Mouse (Mus musculus) spleen, adult 2 months (tissue): ENCODE data around the gene Fibp.
A peak's percentile ranks its signal among the peaks of the same experiment; 100 is the strongest.

Experiments used
- CTCF ChIP-seq: fragments of 200-500 bp; IDR thresholded peaks from 2 replicates; pipeline ENCODE4 v1.5.1; 2011; ENCODE audit warnings: mild to moderate bottlenecking, inconsistent platforms; ENCODE audit not compliant: insufficient read depth, insufficient read length, insufficient replicate concordance; ENCODE audit errors: extremely low read depth
- POLR2A ChIP-seq: fragments of 200-500 bp; IDR thresholded peaks from 2 replicates; pipeline ENCODE4 v1.6.1; 2011; ENCODE audit warnings: low read depth, low read length, inconsistent platforms

DNA sequence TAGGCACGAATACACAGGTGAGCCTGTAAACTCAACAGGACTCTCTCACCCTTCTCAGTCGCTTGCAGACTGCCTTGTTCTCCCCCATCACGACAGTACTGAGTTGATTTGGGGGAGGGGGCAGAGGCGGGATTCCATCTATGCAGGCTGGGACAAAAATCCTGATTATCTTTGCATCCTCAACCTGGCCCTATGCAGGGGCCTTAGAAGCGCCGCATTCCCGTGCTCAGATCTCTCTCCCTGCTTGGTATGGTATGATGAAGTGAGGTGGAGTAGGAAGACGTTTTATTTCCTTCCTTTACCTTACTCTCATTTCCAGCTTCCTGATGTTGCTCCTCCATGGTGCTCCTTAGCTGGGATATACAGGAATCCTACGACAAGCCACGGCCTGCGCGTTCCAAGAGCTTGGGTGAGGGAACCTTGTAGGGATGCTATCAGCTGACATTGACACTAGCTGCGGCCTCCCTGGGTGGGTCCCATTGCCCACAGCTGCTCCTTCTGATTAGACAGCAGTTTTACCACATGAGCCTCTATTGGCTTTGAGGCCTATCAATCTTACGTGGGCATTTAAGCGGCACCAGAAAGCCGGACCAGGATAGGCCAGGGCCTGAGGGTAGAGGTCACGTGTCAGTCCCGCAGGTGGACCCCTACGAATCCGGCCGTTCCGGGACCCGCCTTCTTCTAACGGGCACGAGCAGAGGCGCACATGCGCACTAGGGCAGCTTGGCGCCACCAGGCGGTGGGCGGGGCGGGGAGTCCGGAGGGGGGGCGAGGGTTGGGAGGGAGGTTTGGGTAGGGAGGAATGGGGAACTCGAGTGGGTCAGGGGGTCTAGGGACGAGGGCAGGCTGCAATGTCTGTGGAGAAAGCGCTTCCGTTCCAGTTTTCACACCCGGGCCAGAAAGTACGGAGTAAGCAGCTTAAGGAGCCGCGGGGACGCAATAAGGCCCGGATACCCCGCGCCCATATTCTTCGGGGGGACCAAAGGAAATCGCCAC lies 49.9 kb downstream of the Fibp start, which contains the start of gene Snx32:
- TF ChIP-seq CTCF: no peak
- TF ChIP-seq POLR2A: peak; percentile 11; the same call in 1 of the 2 replicates
